Comparison of ENCODE assay signal across 16 mouse cellular contexts in genomic region chr7:78382126-78382525, GRCm38 (mm10).
DNase-seq lines count a peak whose midpoint lies in the region; ATAC-seq and TF ChIP-seq lines count a peak whose summit lies in the region.
"Had no signal": no experiment of that assay in that cellular context is flagged by ENCODE, and none has a peak within 500 bp of the region (broad histone marks: within the 10 kb centered on the region; RNA-seq: fewer than 3 reads in every experiment).

No protein-coding gene starts in this region.

- no peak overlapping the region for H3K4me3 ChIP-seq in kidney, adult 2 months (ENCODE audit: insufficient read depth, low read depth, low read length)
- H3K4me3 ChIP-seq: embryonic facial prominence, embryonic 15.5 days; limb, embryonic 10.5 days; liver, embryonic 13.5 days; midbrain, embryonic 13.5 days had no signal

- TF ChIP-seq CTCF in kidney, adult 2 months (conservative IDR thresholded peaks at IDR 0.05; ENCODE audit: insufficient read depth, insufficient read length, low read depth, low read length) = no peak

- no peaks in the 10 kb centered on the region for H3K36me3 ChIP-seq in kidney, adult 2 months (ENCODE audit: control insufficient read depth, insufficient read depth, low read length)
- H3K36me3 ChIP-seq: embryonic facial prominence, embryonic 15.5 days; G1E; limb, embryonic 10.5 days; liver, embryonic 13.5 days; midbrain, embryonic 13.5 days had no signal

- ATAC-seq in monocyte, adult 5-6 weeks (replicated peaks; ENCODE audit: insufficient number of reproducible peaks, low FRiP score, low TSS enrichment, poor library complexity, severe bottlenecking) = no peak
- ATAC-seq: midbrain, embryonic 13.5 days had no signal

- no peaks in the 10 kb centered on the region for H3K4me1 ChIP-seq in kidney, adult 2 months (ENCODE audit: control insufficient read depth, insufficient read depth, low read length)
- H3K4me1 ChIP-seq: embryonic facial prominence, embryonic 15.5 days; limb, embryonic 10.5 days; liver, embryonic 13.5 days; midbrain, embryonic 13.5 days had no signal

- TF ChIP-seq POLR2A in kidney, adult 2 months (IDR thresholded peaks at IDR 0.05; ENCODE audit: low read depth, low read length) = no peak

- intact Hi-C loops in left cerebral cortex, postnatal 4 days (cut with DNase I) = no loop called here
- intact Hi-C loops in left cerebral cortex, postnatal 25 days (cut with DNase I) = no loop called here

- DNase-seq in left cerebral cortex, postnatal 4 days = peak; percentile 17
- no peak for DNase-seq in left cerebral cortex, postnatal 25 days (ENCODE audit: low spot score in 2 of 2)
- peak; percentile 20 for DNase-seq in adipocyte (ENCODE audit: low spot score)
- DNase-seq in cerebellum, adult 11 months = peak; percentile 79
- peak; percentile 82 to 91 for DNase-seq in cerebellum, postnatal 14 days
- no peak for DNase-seq in kidney, adult 2 months
- no peak for DNase-seq in thymus, postnatal 25 days
- DNase-seq: adrenal gland, postnatal 25 days; kidney, adult 8-10 months; liver, embryonic 13.5 days had no signal

- 39% methylated on average over 1 of the region's 1 CpGs for WGBS in kidney, adult 2 months

- no peaks in the 10 kb centered on the region for H3K27me3 ChIP-seq in kidney, adult 2 months (replicated peaks; ENCODE audit: control insufficient read depth, insufficient read depth, low read length)
- H3K27me3 ChIP-seq: embryonic facial prominence, embryonic 15.5 days; liver, embryonic 13.5 days; midbrain, embryonic 13.5 days had no signal

- H3K27ac ChIP-seq in kidney, adult 2 months (ENCODE audit: insufficient read depth, low read depth, low read length) = no peak overlapping the region
- H3K27ac ChIP-seq: embryonic facial prominence, embryonic 15.5 days; limb, embryonic 10.5 days; liver, embryonic 13.5 days; macrophage; midbrain, embryonic 13.5 days had no signal

Comparison
In these comparisons a context has a peak if more than half of its experiments do, and no peak if none do; other contexts are left out.
1. DNase-seq: peak in left cerebral cortex, postnatal 4 days (single experiment), adipocyte (single experiment), cerebellum, adult 11 months (single experiment) and cerebellum, postnatal 14 days (2 of 2); none in left cerebral cortex, postnatal 25 days (0 of 2), kidney, adult 2 months (single experiment) and thymus, postnatal 25 days (single experiment).